Mouse (Mus musculus) right cerebral cortex, adult 18-20 months (tissue): ENCODE data around the gene 2010111I01Rik.
A peak's percentile ranks its signal among the peaks of the same experiment; 100 is the strongest.
"Not testable (repeated sequence)": the region's sequence is repeated elsewhere in the genome, so short reads cannot be mapped to it uniquely, and the experiment has no call there.

Source experiments
- DNase-seq: peaks from one replicate; pipeline ENCODE4 v3.0.0; 2022; ENCODE audit warnings: mixed read lengths

2010111I01Rik gene

DNA sequence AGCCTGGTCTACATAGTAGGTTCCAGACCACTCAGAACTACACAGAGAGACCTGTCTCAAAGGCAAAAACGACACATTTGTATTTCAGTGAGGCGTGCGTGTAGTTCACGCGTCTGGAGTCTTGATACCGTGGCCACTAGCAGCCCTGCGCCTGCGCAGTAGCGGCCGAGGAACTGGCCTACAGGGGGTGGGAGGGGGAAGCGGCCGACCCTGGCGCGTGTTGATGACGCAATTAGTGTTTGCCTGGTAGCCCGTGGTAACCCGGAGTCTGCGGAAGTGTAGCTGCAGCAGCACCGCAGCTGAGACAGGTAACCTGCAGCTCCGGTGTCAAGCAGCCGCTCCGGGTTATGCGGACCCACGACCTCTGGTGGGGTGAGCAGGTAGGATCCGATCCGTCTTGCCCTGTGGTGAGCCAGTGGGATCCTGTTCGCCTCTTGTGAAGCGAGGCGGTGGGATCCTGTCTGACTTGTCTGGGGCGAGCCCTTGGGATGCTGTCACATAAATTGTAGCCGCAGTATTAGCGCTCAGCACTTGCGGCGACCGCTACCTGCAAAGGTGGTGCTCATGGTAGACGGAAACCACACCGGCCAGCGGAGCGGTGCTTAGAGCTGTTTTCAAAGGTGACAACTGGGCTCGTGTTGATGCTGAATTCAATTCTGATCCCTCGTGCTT is at the start of gene 2010111I01Rik:
Gene 2010111I01Rik (plus strand): TSS at position 254 of the 672 bp plus-strand sequence.
- peak; percentile 94 for DNase-seq

DNA sequence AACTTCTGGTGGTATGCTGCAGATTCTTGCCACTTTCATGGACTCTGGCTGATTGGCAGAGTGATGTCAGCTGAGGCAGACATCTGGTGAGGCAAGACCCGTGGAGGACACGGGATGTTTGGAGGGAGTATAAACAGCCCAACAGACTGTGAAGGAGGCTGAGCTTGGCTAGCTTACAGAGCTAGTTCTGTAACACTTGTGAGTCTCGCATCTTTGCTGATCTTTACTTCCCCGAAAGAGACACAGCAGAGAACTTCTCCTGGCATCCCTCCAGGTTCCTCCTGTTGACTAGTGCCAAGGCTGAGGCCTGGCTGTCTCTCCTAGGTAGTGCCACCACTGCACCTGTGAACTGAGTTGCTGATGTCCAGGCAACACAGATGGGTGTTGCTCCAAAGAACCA is 48.0 kb upstream of the 2010111I01Rik start:
- DNase-seq: no peak

DNA sequence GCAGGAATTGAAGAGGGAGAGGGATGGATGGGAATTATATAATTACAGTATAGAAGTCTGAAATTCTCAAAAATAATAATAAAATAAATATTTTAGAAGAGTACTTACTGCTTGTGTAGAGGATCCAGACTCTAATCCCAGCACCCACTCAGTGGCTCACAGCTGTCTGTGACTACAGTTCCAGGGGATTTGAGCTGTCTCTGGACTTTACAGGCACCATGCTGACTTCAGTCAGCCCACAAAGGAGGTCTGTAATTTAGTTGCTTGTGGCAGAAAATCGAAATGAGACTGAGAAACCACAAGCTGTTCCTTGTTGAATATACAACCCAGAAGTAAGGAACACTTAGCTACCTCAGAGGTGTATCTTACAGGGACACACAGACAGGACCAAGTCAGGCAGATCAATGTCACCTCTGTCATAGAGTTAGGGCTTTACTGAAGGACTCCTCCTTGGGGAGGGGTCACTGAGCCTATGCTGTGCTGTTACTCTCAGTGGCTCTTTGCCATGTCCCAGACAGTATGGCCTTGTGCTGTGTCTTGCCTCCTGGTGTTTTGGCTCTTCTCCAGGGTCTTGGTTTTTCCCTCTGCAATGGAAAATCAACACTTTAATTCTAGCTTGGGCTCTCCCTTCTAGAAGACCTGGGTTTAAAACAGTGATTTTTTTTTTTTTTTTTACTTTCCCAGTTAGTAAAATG is 47.1 kb upstream of the 2010111I01Rik start:
- DNase-seq: no peak

DNA sequence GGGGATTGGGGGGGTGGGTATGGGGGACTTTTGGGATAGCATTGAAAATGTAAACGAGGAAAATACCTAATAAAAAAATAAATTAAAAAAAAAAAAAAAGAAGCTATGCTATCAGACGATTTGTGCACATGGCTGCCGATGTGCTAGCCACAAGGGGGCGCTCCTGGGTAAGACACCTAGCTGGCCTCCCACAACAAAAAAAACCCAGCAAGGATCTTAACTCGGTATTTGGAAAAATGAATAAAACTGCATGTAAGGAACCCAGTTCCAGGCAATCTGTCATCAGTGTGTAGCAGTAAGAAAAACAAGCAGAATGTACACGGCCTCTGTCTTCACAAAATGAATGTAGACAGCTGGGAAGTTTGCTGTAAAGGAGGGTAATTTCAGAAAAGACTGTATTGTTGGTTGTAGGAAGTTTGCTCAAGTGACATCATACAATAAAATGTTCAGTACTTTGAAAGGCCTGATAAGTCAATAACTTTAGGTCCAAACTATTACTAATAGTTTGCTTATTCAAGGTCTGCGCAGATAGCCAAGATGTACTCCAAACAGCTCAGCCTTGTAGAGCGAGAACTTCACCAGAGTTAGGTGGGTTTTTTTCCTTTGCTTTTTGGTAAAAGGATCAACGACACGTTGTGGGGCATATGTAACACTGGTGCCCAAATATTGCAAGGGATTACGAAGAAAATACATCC is 44.9 kb upstream of the 2010111I01Rik start:
- DNase-seq: peak; percentile 80

DNA sequence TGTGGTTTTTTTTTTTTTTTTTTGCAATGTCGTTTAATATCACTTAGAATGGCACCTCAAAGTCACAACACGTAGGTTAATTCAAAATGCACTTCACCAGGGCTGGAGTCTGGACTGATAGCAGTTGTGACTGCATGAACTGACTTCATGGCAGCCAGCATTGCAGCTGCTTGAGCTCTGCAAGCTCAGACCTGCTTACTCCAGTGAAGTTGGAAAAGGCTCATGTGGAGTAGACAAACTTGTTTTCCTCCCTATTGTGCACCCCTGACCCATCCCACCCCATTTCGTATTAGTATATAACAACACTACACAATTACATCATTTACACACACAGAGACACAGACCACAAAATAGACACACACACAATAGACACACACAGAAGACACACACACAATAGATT is 42.0 kb upstream of the 2010111I01Rik start:
- no peak for DNase-seq

DNA sequence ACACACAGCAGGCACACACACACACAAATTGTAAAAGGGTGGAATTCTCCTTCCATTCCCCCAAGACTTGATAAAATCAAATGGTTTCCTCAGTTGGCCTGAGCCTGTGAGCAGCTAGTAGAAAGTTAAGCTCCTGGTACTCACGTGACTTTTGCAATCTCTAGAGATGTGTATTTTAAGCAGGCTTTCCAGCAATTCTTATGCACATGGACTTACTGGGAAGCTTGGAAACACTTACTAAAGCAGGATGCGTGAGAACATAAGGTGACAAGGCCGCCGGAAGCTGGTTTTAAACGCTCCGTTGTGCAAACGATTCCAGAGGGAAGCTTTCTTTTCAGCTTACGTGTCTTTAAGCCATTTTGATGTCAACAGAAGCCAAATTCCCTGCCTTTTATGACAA is 41.5 kb upstream of the 2010111I01Rik start:
- no peak for DNase-seq

DNA sequence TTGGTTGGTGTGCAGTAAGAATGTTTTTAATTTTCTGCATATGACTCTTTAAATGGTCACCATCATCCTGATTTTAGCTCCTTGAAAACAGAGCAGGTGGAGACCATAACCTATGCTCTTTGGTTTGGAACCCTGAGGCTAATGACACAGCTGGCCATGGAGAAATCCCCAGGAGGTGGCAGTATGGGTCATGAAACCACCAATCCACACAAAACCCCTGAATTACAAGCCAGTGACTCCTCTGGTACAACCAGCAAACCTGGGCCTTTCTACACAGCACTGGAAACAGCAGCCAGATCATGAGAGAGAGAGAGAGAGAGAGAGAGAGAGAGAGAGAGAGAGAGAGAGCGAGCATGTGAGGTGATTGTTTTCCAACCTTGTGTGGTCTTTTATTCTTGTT is 38.2 kb upstream of the 2010111I01Rik start:
- DNase-seq: peak; percentile 43

DNA sequence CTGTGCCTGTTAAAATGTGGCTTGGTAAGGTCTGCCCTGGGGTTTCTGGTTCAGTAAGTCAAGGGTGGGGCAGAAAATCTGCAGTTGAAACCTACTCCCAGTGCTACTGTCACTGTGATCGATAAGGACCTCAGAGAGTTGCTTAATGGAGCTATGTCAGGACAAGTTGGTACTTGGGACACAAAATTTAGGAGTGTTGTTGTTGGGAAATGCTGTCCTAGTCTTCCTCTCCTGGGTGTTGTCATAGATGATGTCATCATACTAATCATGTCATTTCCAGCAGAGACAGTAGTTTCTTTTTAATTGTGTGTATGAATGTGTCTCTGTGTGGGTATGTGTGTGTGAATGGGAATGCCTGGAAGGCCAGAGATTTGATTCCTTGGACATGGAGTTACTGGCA is 37.2 kb upstream of the 2010111I01Rik start:
- no peak for DNase-seq

DNA sequence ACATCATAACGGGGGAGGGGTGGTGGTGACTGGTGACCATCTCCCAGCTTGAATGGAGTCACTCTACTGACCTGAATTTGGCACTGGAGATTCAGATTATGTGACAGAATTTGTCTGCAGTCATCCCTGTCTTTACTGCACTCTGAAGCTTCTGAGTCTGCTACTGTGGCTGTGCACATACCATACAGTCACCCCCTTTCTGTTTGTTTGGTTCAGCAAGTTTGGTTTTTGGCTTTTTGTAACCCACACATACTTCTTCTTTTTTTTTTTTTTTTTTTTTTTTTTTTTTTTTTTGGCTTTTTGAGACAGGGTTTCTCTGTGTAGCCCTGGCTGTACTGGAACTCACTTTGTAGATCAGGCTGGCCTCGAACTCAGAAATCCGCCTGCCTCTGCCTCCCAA is 35.5 kb upstream of the 2010111I01Rik start:
- DNase-seq: not testable (repeated sequence)

DNA sequence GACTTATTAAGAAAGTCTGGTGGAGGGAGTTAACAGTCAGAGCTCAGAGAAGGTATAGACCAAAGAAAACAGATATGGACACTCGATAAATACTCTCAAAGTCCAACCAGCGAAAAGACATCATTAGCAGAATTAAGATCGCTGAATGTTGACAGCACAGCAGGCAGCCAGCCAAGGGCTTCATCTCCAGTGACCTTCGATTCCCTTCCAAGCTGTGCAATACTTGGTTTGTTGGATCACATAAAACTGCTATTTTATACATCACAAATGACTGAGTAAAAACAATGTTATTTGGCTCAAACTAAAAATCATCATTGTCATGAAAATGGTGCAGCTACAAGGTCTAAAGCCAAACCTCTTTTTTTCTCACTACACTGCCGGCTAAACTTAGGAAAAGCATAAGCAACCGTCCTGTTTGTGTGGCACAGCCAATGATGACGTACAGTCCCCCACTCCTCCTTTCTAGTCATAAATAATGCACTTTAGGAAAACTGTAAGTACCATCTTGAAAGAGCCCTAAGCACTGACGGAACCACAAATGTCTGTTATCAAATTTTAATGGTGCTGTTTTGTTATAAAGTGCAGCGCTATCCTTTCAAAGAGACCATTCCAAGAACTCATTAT is 34.8 kb upstream of the 2010111I01Rik start:
- DNase-seq: no peak

DNA sequence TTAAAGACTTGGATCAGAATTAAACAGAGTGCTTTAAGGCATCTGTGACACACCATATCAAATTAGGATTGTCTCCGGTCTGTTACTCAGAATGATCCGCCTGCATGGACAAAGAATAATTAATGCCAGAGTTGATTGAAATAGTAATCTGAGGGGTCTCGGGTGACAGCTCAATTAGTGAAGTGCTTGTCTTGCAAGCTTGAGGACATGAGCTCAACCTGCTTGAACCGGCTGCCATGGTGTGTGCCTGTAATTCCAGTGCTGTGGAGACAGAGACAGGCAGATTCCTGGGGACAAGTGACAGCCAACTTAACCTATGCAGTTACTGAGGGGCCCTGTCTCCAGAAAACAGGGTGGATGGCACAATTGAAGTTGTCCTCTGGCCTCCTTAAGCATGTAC is 32.2 kb upstream of the 2010111I01Rik start:
- DNase-seq: no peak

DNA sequence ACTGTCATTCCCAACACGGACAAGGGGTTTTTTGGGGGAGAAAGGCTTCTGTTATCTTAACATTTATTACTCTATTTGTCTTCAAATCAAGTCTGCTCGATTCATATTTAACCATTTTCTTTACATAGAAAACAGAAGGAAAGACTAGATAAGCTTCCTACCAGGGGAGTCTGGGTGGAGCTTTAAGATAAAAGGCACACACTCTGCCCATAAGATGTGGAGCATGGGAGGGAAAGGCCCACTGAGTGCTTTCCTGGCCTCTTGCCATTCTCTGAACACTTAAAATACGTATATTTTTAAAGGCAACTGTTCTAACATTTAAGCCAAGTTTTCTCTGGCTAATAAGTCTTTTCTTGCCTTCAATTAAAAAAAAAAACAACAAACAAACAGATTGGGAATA is 25.3 kb upstream of the 2010111I01Rik start:
- DNase-seq: no peak

DNA sequence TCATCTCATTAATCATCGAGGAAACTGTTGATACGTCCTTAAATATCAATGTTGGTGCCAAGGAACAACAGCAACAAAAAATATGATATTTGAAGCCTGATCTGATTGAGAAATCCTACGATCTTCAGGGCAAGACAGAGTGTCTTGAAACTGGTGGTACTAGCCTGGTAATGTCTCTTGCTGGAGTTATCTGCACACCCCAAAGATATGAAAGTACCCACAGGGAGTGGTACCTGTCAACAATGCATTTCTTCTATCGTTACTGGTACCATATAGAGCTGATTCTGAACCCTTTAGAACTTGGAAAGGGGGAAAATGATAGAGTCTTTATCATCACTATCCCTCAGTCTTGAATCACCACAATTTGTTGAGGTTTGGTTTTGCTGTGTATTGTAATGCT is 24.9 kb upstream of the 2010111I01Rik start:
- DNase-seq: no peak

DNA sequence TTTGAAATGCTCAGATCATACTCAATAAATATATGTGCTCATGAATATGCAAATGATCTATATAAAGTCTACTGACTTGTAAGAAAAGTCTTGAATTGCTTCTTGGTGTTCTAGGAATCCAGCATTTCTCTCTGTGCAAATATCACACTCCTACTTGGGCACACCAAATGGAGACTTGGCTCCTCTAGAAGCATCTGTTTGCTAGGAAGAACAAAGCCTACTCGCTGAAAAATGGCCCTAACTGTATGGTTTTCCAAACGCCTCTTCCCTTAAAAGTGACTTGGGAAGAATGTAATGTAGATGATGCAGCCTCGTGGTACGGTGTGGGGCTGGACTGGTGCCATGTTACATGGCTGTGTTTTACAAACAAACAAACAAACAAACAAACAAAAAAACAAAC is 24.0 kb upstream of the 2010111I01Rik start:
- DNase-seq: peak; percentile 70

DNA sequence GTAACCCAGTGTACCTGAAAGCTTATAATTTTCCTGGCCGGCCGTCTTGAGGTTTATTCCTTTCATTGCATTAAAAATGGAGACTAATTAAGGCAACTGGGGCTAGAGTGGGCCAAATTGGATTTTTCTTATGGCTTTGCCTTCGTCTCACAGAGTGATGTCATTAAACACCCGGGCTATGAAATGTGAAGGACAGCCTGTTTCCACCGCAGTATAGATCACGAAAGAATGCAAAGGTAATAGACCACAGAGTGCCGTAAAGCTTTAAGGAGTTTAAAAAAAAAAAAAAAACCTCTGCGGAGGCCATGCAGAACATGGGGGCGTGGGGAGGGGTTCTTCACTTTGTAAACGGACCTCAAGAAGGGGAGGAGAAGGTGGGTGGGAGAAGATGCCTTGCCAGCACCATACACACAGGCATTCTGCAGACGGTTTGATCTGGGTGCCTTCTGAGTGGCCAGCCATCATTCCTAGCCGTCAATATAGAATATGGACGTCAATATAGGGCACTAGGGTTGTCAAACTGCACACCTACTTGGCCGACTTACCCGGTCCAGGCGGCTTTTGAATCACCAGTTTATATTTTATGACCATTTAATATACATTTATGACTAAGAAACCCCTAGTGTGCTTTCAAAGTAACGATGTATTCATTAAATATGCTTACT is 23.2 kb upstream of the 2010111I01Rik start:
- no peak for DNase-seq

DNA sequence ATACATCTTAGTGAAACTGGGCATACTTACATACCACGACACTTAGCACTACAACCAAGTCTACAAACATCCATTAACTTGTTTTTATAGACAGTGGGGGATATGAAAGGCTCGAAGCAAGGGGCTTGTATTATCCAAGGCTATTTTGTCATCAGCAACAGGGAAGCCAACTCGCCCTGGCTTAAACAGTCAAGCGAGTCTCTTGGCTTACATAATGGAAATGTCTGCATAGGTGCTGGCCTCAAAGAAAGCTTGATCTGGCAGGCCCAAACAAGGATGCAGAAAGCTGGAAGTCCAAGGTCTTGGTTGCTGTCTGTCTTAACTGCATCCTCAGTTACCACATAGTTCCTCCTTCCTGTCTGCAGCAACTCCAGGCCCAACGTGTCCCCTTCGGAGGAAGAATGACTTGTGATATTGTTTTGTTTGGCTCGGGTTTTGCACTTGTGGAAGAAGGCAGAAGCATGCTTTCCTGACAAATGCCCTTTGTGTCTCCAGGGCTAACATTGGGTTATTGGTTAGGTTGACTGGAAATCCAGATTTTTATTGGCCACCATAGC is 21.3 kb upstream of the 2010111I01Rik start:
- no peak for DNase-seq

DNA sequence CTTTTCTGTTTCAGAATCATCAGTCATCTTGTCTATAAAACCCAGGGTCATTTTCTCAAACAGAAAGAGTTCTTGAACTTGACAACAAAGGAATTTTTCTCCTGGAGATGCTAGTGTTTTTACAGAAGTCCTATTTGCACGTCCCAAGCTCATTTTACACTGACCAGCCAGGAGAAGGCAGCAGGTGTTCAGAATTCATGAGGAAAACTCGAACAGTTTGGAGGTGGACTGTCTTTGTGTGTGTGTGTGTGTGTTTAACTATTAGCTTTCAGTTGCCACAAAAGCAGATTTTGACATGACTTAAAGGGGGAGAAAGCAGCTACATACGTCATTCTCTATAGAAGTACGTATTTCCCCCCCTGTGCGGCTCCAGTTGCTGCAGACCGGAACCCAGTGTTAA is 20.6 kb upstream of the 2010111I01Rik start:
- no peak for DNase-seq

DNA sequence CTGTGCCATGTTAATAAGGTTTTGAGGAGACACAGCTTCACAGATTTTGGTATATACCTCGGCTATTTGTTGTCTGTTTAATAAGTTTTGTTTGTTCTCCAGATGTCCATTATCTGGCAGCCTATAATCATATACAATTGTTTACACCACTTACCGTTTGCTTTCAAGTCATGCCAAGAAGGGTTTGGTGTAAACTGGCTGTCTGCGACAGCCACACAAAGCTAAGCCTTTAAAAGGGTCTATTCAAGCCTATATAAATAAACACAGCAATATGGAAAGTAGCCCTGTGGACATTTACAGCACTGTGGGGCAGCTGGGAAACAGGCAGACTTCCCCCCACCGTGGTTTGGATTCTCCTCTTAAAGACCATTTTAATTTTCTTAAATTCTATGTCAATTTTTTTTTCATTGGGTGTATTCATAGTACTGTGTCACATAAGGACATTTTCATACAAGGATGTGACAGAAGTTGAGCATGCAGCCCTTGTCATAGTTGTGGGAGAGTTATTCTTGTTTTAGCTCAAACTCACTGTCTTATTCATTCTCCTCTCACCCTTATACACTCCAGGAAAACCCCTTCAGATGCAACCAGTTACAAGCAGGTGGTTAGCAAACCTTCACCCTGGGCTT is 15.0 kb upstream of the 2010111I01Rik start:
- DNase-seq: no peak

DNA sequence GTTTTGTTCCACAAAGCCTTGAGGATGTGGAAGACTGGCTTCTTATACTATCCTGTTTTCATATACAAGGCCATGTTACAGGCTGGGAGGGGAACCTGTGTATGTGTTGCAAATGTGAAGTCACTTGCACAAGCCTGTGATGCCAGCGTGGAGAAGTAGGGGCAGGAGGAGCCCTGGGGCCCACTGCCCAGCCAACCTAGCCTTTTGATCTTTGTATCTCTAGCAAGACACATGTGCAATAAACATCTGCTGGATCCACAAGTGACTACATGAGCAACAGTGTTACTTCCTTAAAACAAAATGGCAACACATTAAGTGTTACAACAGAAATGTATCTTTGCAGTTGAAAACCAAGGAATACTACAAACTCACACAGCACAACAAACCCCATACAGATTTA is 13.1 kb upstream of the 2010111I01Rik start:
- DNase-seq: no peak

DNA sequence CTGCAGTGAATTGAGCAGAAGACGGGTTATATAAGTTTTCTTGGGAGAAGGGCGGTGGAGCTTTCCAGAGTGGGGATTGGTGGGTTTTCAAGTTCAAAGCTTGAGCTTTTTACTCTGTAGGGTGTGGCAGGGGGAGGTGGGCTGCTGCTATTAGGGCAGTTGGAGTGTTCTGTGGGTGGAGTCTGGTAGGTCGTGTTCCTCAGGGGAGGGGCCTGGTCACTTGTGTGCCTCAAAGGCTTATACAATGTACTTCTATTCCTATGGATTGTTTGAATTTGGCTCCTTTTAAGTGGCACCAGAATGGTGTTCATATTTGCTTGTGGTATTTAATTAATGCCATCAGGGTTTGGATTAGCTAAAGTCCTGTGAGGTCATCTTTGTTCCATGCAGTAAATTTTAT is 12.6 kb upstream of the 2010111I01Rik start:
- DNase-seq: no peak

DNA sequence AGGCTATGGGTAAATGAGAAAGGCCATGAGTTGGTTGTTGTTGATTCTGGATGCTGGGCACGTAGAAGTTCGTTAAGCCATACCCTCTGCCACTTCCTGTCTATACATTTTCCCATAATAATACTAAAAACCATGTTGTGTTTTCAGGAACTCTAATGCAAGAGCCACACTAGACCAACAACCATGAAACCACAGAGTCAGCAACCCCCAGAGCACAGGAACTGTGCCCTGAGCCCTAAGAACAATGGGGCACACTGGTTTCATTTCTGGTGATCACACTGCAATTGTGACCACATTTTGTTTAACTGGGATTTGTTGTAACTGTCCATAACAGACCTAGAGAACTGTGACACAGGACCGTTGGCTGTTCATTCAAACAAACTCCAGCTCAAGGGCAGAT is 12.1 kb upstream of the 2010111I01Rik start:
- DNase-seq: no peak

DNA sequence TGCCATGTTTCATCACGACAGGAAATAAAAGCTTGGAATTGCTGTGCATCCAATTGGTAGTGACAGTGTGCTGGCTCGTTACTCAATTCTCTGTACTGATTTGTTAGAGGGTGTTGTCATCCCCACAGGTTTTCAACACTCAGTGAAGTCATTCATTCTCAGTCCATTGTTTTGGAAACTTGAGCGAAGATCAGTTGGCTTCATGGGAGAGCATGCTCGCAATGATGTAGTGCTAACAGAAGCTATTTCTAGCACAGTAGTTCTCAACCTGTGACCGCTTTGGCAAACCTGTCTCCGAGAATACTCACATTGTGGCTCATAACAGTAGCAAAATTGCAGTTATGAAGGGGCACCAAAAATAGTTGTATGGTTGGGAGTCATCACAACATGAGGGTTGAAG is 8.7 kb upstream of the 2010111I01Rik start:
- DNase-seq: no peak
